ENCODE assay signal across 10 mouse cellular contexts in genomic region chr8:3429966-3430365, GRCm38 (mm10). TPM values are rescaled to one million over a fixed set of nuclear protein-coding genes. Genes with fewer than 3 reads are reported as not detected.
DNase-seq lines count a peak whose midpoint lies in the region; ATAC-seq and TF ChIP-seq lines count a peak whose summit lies in the region.
"Had no signal": no experiment of that assay in that cellular context is flagged by ENCODE, and none has a peak within 500 bp of the region (broad histone marks: within the 10 kb centered on the region; RNA-seq: fewer than 3 reads in every experiment).

No protein-coding gene starts in this region.

- ATAC-seq in embryonic facial prominence, embryonic 15.5 days (ENCODE audit: insufficient number of reproducible peaks, low FRiP score, low TSS enrichment, low read depth), result no peak
- ATAC-seq in lung, postnatal 0 days, result peak; percentile 88
- no peak for ATAC-seq in activated CD4-positive, CD25-positive, alpha-beta regulatory T cell, adult 4 months
- ATAC-seq in liver, embryonic 12.5 days, result no peak

- no peaks in the 10 kb centered on the region for H3K27me3 ChIP-seq in heart, adult 2 months (ENCODE audit: control insufficient read depth, insufficient read depth, low read length)
- no peaks in the 10 kb centered on the region for H3K27me3 ChIP-seq in embryonic facial prominence, embryonic 15.5 days
- H3K27me3 ChIP-seq in lung, postnatal 0 days (replicated peaks; ENCODE audit: insufficient read depth, low read length), result no peaks in the 10 kb centered on the region
- no peaks in the 10 kb centered on the region for H3K27me3 ChIP-seq in liver, embryonic 12.5 days (replicated peaks)

- no peaks in the 10 kb centered on the region for H3K79me2 ChIP-seq in heart, adult 2 months (replicated peaks; ENCODE audit: control insufficient read depth, insufficient read depth, low read length)

- no peak overlapping the region for H3K27ac ChIP-seq in heart, adult 2 months
- 0 out of 2 replicates have a peak overlapping the region, but pooled peaks have one; percentile 34 for H3K27ac ChIP-seq in embryonic facial prominence, embryonic 15.5 days (replicated peaks)
- no peak overlapping the region for H3K27ac ChIP-seq in lung, postnatal 0 days (ENCODE audit: low read length)
- no peak overlapping the region for H3K27ac ChIP-seq in liver, embryonic 12.5 days
- H3K27ac ChIP-seq: left cerebral cortex, adult 2 months; macrophage had no signal

- TF ChIP-seq CTCF in heart, adult 2 months (IDR thresholded peaks at IDR 0.05), result no peak
- no peak for TF ChIP-seq CTCF in lung, postnatal 0 days (IDR thresholded peaks at IDR 0.05)

- no peaks in the 10 kb centered on the region for H3K9me3 ChIP-seq in embryonic facial prominence, embryonic 15.5 days (replicated peaks)
- no peaks in the 10 kb centered on the region for H3K9me3 ChIP-seq in lung, postnatal 0 days (ENCODE audit: low read length)
- no peaks in the 10 kb centered on the region for H3K9me3 ChIP-seq in liver, embryonic 12.5 days (replicated peaks)

- no peak for TF ChIP-seq POLR2A in heart, adult 2 months (IDR thresholded peaks at IDR 0.05; ENCODE audit: insufficient read depth, low read depth, low read length)

- 46% methylated on average over 2 of the region's 2 CpGs for WGBS in heart, adult 2 months
- 67% methylated on average over 2 of the region's 2 CpGs for WGBS in embryonic facial prominence, embryonic 15.5 days
- WGBS in lung, postnatal 0 days, result 55% methylated on average over 2 of the region's 2 CpGs
- 71% methylated on average over 2 of the region's 2 CpGs for WGBS in liver, embryonic 12.5 days (ENCODE audit: insufficient replicate concordance)

- intact Hi-C loops in heart, adult 2 months (cut with DNase I), result loop anchor here (2.0 kb wide), 1 partner anchor 37 kb away; the partner anchor contains the start of gene Arhgef18

- H3K4me2 ChIP-seq in embryonic facial prominence, embryonic 15.5 days (replicated peaks), result no peak overlapping the region
- no peak overlapping the region for H3K4me2 ChIP-seq in lung, postnatal 0 days (replicated peaks; ENCODE audit: low read depth, low read length)
- no peak overlapping the region for H3K4me2 ChIP-seq in liver, embryonic 12.5 days

- TF ChIP-seq EP300 in heart, adult 2 months (IDR thresholded peaks at IDR 0.05; ENCODE audit: insufficient read depth, low read depth, low read length), result no peak
- TF ChIP-seq EP300 in lung, postnatal 0 days (IDR thresholded peaks at IDR 0.05), result peak; percentile 36; the same call in 1 of the 2 replicates

- DNase-seq in heart, adult 2 months, result peak; percentile 44 to 54
- no peak for DNase-seq in heart, adult 11 months
- peak; percentile 46 to 50 for DNase-seq in adrenal gland, adult 18-20 months (ENCODE audit: low spot score in 2 of 2)
- DNase-seq in lung, postnatal 0 days (ENCODE audit: low spot score), result peak; percentile 74
- DNase-seq in spleen, adult 18-20 months, result no peak

- H3K9ac ChIP-seq in heart, adult 2 months (ENCODE audit: low read depth, low read length), result no peak overlapping the region
- no peak overlapping the region for H3K9ac ChIP-seq in embryonic facial prominence, embryonic 15.5 days
- H3K9ac ChIP-seq in lung, postnatal 0 days (replicated peaks; ENCODE audit: low read depth), result no peak overlapping the region
- H3K9ac ChIP-seq in liver, embryonic 12.5 days, result no peak overlapping the region

- peaks cover 5% of the 10 kb centered on the region for H3K4me1 ChIP-seq in heart, adult 2 months (ENCODE audit: control insufficient read depth, insufficient read depth, low read length)
- no peaks in the 10 kb centered on the region for H3K4me1 ChIP-seq in embryonic facial prominence, embryonic 15.5 days
- H3K4me1 ChIP-seq in lung, postnatal 0 days (ENCODE audit: insufficient read depth, low read depth, low read length), result no peaks in the 10 kb centered on the region
- no peaks in the 10 kb centered on the region for H3K4me1 ChIP-seq in liver, embryonic 12.5 days

- peaks cover 2% of the 10 kb centered on the region for H3K36me3 ChIP-seq in heart, adult 2 months (ENCODE audit: control insufficient read depth, insufficient read depth, low read length)
- peaks cover 61% of the 10 kb centered on the region for H3K36me3 ChIP-seq in embryonic facial prominence, embryonic 15.5 days
- peaks cover 29% of the 10 kb centered on the region; the same call in 1 of the 2 replicates for H3K36me3 ChIP-seq in lung, postnatal 0 days (ENCODE audit: insufficient read depth, low read length)
- peaks cover 65% of the 10 kb centered on the region for H3K36me3 ChIP-seq in liver, embryonic 12.5 days

- no peak overlapping the region for H3K4me3 ChIP-seq in heart, adult 2 months
- H3K4me3 ChIP-seq in embryonic facial prominence, embryonic 15.5 days (replicated peaks), result no peak overlapping the region
- H3K4me3 ChIP-seq in lung, postnatal 0 days (ENCODE audit: low read depth, low read length), result no peak overlapping the region
- H3K4me3 ChIP-seq in liver, embryonic 12.5 days, result no peak overlapping the region
- H3K4me3 ChIP-seq: left cerebral cortex, adult 2 months had no signal

RNA-seq across cellular contexts. Expression of gene Arhgef18, which starts 37.2 kb away (rescaled TPM):
- total RNA-seq in heart, adult 2 months (2021), result 10 to 100 TPM; 18.7 to 20.4 TPM
- polyA plus RNA-seq in heart, adult 2 months (2012; rRNA removed), result 12.3 and 15.3 TPM in 2 replicates
- total RNA-seq in adrenal gland, adult 18-20 months (2021), result 10 to 100 TPM; 31.0 to 34.2 TPM
- polyA plus RNA-seq in embryonic facial prominence, embryonic 15.5 days (2015; fragmentation: Nextera tagmentation; extraction: Ambion mirVana), result 9.3 and 10.3 TPM in 2 replicates
- 5.8 and 6.1 TPM in 2 replicates for polyA plus RNA-seq in lung, postnatal 0 days (2015; fragmentation: Nextera tagmentation; extraction: Ambion mirVana)
- 10 to 100 TPM; 23.2 to 30.6 TPM for polyA plus RNA-seq in activated CD4-positive, CD25-positive, alpha-beta regulatory T cell, adult 4 months (2017; shearing (Covaris generic))
- polyA plus RNA-seq in liver, embryonic 12.5 days (2016; fragmentation: Nextera tagmentation; extraction: Ambion mirVana), result 4.1 and 4.4 TPM in 2 replicates

RNA-seq across cellular contexts. Expression of gene Pex11g, which starts 37.5 kb away (rescaled TPM):
- total RNA-seq in heart, adult 2 months (2021), result 1 to 10 TPM; 2.4 to 3.1 TPM
- 4.5 and 5.5 TPM in 2 replicates for polyA plus RNA-seq in heart, adult 2 months (2012; rRNA removed)
- 1 to 10 TPM; 5.9 to 9.8 TPM for total RNA-seq in adrenal gland, adult 18-20 months (2021)
- 5.9 and 9.7 TPM in 2 replicates for polyA plus RNA-seq in embryonic facial prominence, embryonic 15.5 days (2015; fragmentation: Nextera tagmentation; extraction: Ambion mirVana)
- polyA plus RNA-seq in lung, postnatal 0 days (2015; fragmentation: Nextera tagmentation; extraction: Ambion mirVana), result 7.8 and 9.1 TPM in 2 replicates
- 10 to 100 TPM; 10.9 to 15.4 TPM for polyA plus RNA-seq in activated CD4-positive, CD25-positive, alpha-beta regulatory T cell, adult 4 months (2017; shearing (Covaris generic))
- 3.4 and 3.6 TPM in 2 replicates for polyA plus RNA-seq in liver, embryonic 12.5 days (2016; fragmentation: Nextera tagmentation; extraction: Ambion mirVana)

RNA-seq across cellular contexts. Expression of gene Tex45, which starts 40.7 kb away (rescaled TPM):
- total RNA-seq in heart, adult 2 months (2021), result under 1 TPM in 1 of 2 experiments, not detected in 1; 0.14 TPM
- 0.12 TPM in 1 of 2 replicates, not detected in the other for polyA plus RNA-seq in heart, adult 2 months (2012; rRNA removed)
- not detected for total RNA-seq in adrenal gland, adult 18-20 months (2021)
- polyA plus RNA-seq in embryonic facial prominence, embryonic 15.5 days (2015; fragmentation: Nextera tagmentation; extraction: Ambion mirVana), result not detected in 2 replicates
- not detected in 2 replicates for polyA plus RNA-seq in lung, postnatal 0 days (2015; fragmentation: Nextera tagmentation; extraction: Ambion mirVana)
- polyA plus RNA-seq in activated CD4-positive, CD25-positive, alpha-beta regulatory T cell, adult 4 months (2017; shearing (Covaris generic)), result not detected
- polyA plus RNA-seq in liver, embryonic 12.5 days (2016; fragmentation: Nextera tagmentation; extraction: Ambion mirVana), result 0.08 TPM in 1 of 2 replicates, not detected in the other
- polyA plus RNA-seq: macrophage had no signal

Comparison
In these comparisons a context has a peak if more than half of its experiments do, and no peak if none do; other contexts are left out.
1. DNase-seq: peak in heart, adult 2 months (2 of 2), adrenal gland, adult 18-20 months (2 of 2) and lung, postnatal 0 days (single experiment); none in heart, adult 11 months (single experiment) and spleen, adult 18-20 months (0 of 2).